In the genomic region with DNA sequence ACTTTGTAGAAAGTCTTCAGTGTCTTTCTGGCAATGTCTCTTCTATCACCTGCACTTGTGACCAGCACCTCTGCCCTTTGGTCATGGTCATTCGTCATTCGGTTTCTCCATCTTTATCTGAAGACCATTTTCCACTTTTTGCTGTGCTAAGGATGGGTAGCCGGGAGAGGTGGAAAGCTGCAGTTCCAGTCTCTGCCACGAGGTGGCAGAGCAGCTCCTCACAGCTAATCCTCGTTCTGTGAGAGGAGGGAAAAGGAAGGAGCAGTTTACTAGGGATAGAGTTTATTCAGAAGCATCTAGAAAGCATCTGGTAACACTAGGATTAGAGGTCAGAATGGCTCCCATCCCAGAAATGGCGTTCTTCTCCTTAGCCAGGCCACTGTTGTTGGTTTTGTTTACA, we compare ENCODE assay signal across 10 mouse cellular contexts. TPM values are rescaled to one million over a fixed set of nuclear protein-coding genes. Genes with fewer than 3 reads are reported as not detected.
DNase-seq lines count a peak whose midpoint lies in the region; ATAC-seq and TF ChIP-seq lines count a peak whose summit lies in the region.
"Had no signal": no experiment of that assay in that cellular context is flagged by ENCODE, and none has a peak within 500 bp of the region (broad histone marks: within the 10 kb centered on the region; RNA-seq: fewer than 3 reads in every experiment).

No protein-coding gene starts in this region.

- H3K4me1 ChIP-seq in liver, embryonic 12.5 days, result no peaks in the 10 kb centered on the region; the same call in 1 of the 2 replicates
- H3K4me1 ChIP-seq in forebrain, embryonic 14.5 days (ENCODE audit: control insufficient read depth, insufficient read depth, low read length), result no peaks in the 10 kb centered on the region
- H3K4me1 ChIP-seq in hindbrain, embryonic 16.5 days (ENCODE audit: control insufficient read depth, insufficient read depth, low read depth, low read length), result no peaks in the 10 kb centered on the region
- H3K4me1 ChIP-seq in midbrain, postnatal 0 days (ENCODE audit: insufficient read depth, low read length), result no peaks in the 10 kb centered on the region
- H3K4me1 ChIP-seq: embryonic facial prominence, embryonic 12.5 days; neural tube, embryonic 13.5 days had no signal

- peak; percentile 99 for TF ChIP-seq CTCF in midbrain, postnatal 0 days (IDR thresholded peaks at IDR 0.05)

- DNase-seq in liver, result peak; percentile 79
- DNase-seq in cerebellum, adult 11 months, result peak; percentile 74
- peak; percentile 88 for DNase-seq in forebrain, embryonic 14.5 days (ENCODE audit: low spot score)
- peak; percentile 69 to 75 for DNase-seq in left cerebral cortex, postnatal 36 days (ENCODE audit: low spot score in 2 of 2)
- peak; percentile 84 for DNase-seq in midbrain, postnatal 0 days (ENCODE audit: low spot score)
- peak; percentile 72 for DNase-seq in splenic B cell, adult 2 months (ENCODE audit: low read depth, low spot score)

- no peak overlapping the region for H3K9ac ChIP-seq in liver, embryonic 12.5 days
- H3K9ac ChIP-seq in forebrain, embryonic 14.5 days (ENCODE audit: low read length), result no peak overlapping the region
- no peak overlapping the region for H3K9ac ChIP-seq in hindbrain, embryonic 16.5 days (ENCODE audit: low read depth, low read length)
- H3K9ac ChIP-seq in midbrain, postnatal 0 days (replicated peaks; ENCODE audit: low read length, poor library complexity, severe bottlenecking), result no peak overlapping the region
- H3K9ac ChIP-seq: embryonic facial prominence, embryonic 12.5 days; neural tube, embryonic 13.5 days had no signal

- H3K27me3 ChIP-seq in liver, embryonic 12.5 days (replicated peaks), result no peaks in the 10 kb centered on the region
- no peaks in the 10 kb centered on the region for H3K27me3 ChIP-seq in forebrain, embryonic 14.5 days (replicated peaks; ENCODE audit: control insufficient read depth, insufficient read depth, low read length)
- H3K27me3 ChIP-seq in hindbrain, embryonic 16.5 days (replicated peaks; ENCODE audit: control insufficient read depth, insufficient read depth, low read length), result no peaks in the 10 kb centered on the region
- no peaks in the 10 kb centered on the region for H3K27me3 ChIP-seq in midbrain, postnatal 0 days (ENCODE audit: insufficient read depth, low read length)
- H3K27me3 ChIP-seq in splenic B cell, adult 2 months (ENCODE audit: control insufficient read depth, insufficient read depth, low read length, poor library complexity, severe bottlenecking), result no peaks in the 10 kb centered on the region
- H3K27me3 ChIP-seq: embryonic facial prominence, embryonic 12.5 days; neural tube, embryonic 13.5 days had no signal

- no peak for ATAC-seq in liver, embryonic 12.5 days
- peak; percentile 54; the same call in 1 of the 2 replicates for ATAC-seq in forebrain, embryonic 14.5 days
- 0 out of 2 replicates have a peak, but pooled peaks have one; percentile 53 for ATAC-seq in hindbrain, embryonic 16.5 days
- ATAC-seq in midbrain, postnatal 0 days (ENCODE audit: low FRiP score), result 0 out of 2 replicates have a peak, but pooled peaks have one; percentile 35

- WGBS in liver, embryonic 12.5 days (ENCODE audit: insufficient replicate concordance), result 22% methylated on average over 6 of the region's 6 CpGs
- WGBS in forebrain, embryonic 14.5 days, result 24% methylated on average over 6 of the region's 6 CpGs
- 18% methylated on average over 6 of the region's 6 CpGs for WGBS in hindbrain, embryonic 16.5 days
- WGBS in midbrain, postnatal 0 days, result 19% methylated on average over 6 of the region's 6 CpGs

- peaks cover 52% of the 10 kb centered on the region for H3K36me3 ChIP-seq in liver, embryonic 12.5 days
- H3K36me3 ChIP-seq in forebrain, embryonic 14.5 days (ENCODE audit: control insufficient read depth, insufficient read depth, low read length), result peaks cover 38% of the 10 kb centered on the region
- H3K36me3 ChIP-seq in hindbrain, embryonic 16.5 days (ENCODE audit: control insufficient read depth, insufficient read depth, low read length), result peaks cover 11% of the 10 kb centered on the region
- peaks cover 29% of the 10 kb centered on the region for H3K36me3 ChIP-seq in midbrain, postnatal 0 days (ENCODE audit: insufficient read depth, low read length)
- peaks cover 4% of the 10 kb centered on the region for H3K36me3 ChIP-seq in splenic B cell, adult 2 months (ENCODE audit: control insufficient read depth, insufficient read depth, low read length, poor library complexity, severe bottlenecking)

- no peak overlapping the region for H3K27ac ChIP-seq in liver, embryonic 12.5 days
- H3K27ac ChIP-seq in forebrain, embryonic 14.5 days (ENCODE audit: low read depth, low read length), result no peak overlapping the region
- H3K27ac ChIP-seq in hindbrain, embryonic 16.5 days (ENCODE audit: low read depth, low read length), result no peak overlapping the region
- no peak overlapping the region for H3K27ac ChIP-seq in midbrain, postnatal 0 days (ENCODE audit: low read depth, low read length)
- H3K27ac ChIP-seq: embryonic facial prominence, embryonic 12.5 days; neural tube, embryonic 13.5 days had no signal

- intact Hi-C loops in left cerebral cortex, postnatal 36 days (cut with DNase I), result no loop called here

- no peaks in the 10 kb centered on the region for H3K9me3 ChIP-seq in liver, embryonic 12.5 days (replicated peaks)
- no peaks in the 10 kb centered on the region for H3K9me3 ChIP-seq in forebrain, embryonic 14.5 days (replicated peaks; ENCODE audit: control insufficient read depth, low read length)
- H3K9me3 ChIP-seq in hindbrain, embryonic 16.5 days (ENCODE audit: control insufficient read depth, low read length), result no peaks in the 10 kb centered on the region
- H3K9me3 ChIP-seq in midbrain, postnatal 0 days (ENCODE audit: low read length), result no peaks in the 10 kb centered on the region
- H3K9me3 ChIP-seq: embryonic facial prominence, embryonic 12.5 days; neural tube, embryonic 13.5 days had no signal

- H3K4me3 ChIP-seq in liver, embryonic 12.5 days, result no peak overlapping the region
- H3K4me3 ChIP-seq in forebrain, embryonic 14.5 days (ENCODE audit: low read depth, low read length), result no peak overlapping the region
- no peak overlapping the region for H3K4me3 ChIP-seq in hindbrain, embryonic 16.5 days (ENCODE audit: low read length)
- no peak overlapping the region for H3K4me3 ChIP-seq in midbrain, postnatal 0 days (ENCODE audit: low read depth, low read length)
- H3K4me3 ChIP-seq: embryonic facial prominence, embryonic 12.5 days; neural tube, embryonic 13.5 days had no signal

- H3K4me2 ChIP-seq in liver, embryonic 12.5 days, result no peak overlapping the region
- H3K4me2 ChIP-seq in forebrain, embryonic 14.5 days (ENCODE audit: low read length), result no peak overlapping the region
- H3K4me2 ChIP-seq in hindbrain, embryonic 16.5 days (ENCODE audit: low read length), result no peak overlapping the region
- H3K4me2 ChIP-seq in midbrain, postnatal 0 days (ENCODE audit: low read depth, low read length, poor library complexity, severe bottlenecking), result no peak overlapping the region
- H3K4me2 ChIP-seq: embryonic facial prominence, embryonic 12.5 days; neural tube, embryonic 13.5 days had no signal

RNA-seq across cellular contexts. Expression of gene Rnf8, which starts 11.3 kb away (rescaled TPM):
- polyA plus RNA-seq in liver, embryonic 12.5 days (2016; fragmentation: Nextera tagmentation; extraction: Ambion mirVana), result 54.3 and 60.4 TPM in 2 replicates
- polyA plus RNA-seq in forebrain, embryonic 14.5 days (2014; fragmentation: Nextera tagmentation; extraction: Ambion mirVana), result 89.7 and 96.7 TPM in 2 replicates
- polyA plus RNA-seq in hindbrain, embryonic 16.5 days (2015; fragmentation: Nextera tagmentation; extraction: Ambion mirVana), result 82.0 and 82.5 TPM in 2 replicates
- total RNA-seq in left cerebral cortex, postnatal 36 days (2021), result 10 to 100 TPM; 59.2 to 72.7 TPM
- total RNA-seq in midbrain, postnatal 0 days (2014; rRNA removed), result 21.9 and 47.2 TPM in 2 replicates
- 74.3 and 75.3 TPM in 2 replicates for polyA plus RNA-seq in midbrain, postnatal 0 days (2015; fragmentation: Nextera tagmentation; extraction: Ambion mirVana)

RNA-seq across cellular contexts. Expression of gene Gm28043, which starts 11.4 kb away (rescaled TPM):
- 1.6 and 1.7 TPM in 2 replicates for polyA plus RNA-seq in liver, embryonic 12.5 days (2016; fragmentation: Nextera tagmentation; extraction: Ambion mirVana)
- 1.9 and 2.4 TPM in 2 replicates for polyA plus RNA-seq in forebrain, embryonic 14.5 days (2014; fragmentation: Nextera tagmentation; extraction: Ambion mirVana)
- 1.8 and 2.3 TPM in 2 replicates for polyA plus RNA-seq in hindbrain, embryonic 16.5 days (2015; fragmentation: Nextera tagmentation; extraction: Ambion mirVana)
- 1 to 10 TPM; 3.2 to 5.4 TPM for total RNA-seq in left cerebral cortex, postnatal 36 days (2021)
- total RNA-seq in midbrain, postnatal 0 days (2014; rRNA removed), result 3.8 and 6.7 TPM in 2 replicates
- polyA plus RNA-seq in midbrain, postnatal 0 days (2015; fragmentation: Nextera tagmentation; extraction: Ambion mirVana), result 1.2 and 1.7 TPM in 2 replicates

RNA-seq across cellular contexts. Expression of gene Tmem217, which starts 51.1 kb away (rescaled TPM):
- polyA plus RNA-seq in liver, embryonic 12.5 days (2016; fragmentation: Nextera tagmentation; extraction: Ambion mirVana), result 0.67 and 0.68 TPM in 2 replicates
- 0.25 TPM in 1 of 2 replicates, not detected in the other for polyA plus RNA-seq in forebrain, embryonic 14.5 days (2014; fragmentation: Nextera tagmentation; extraction: Ambion mirVana)
- polyA plus RNA-seq in hindbrain, embryonic 16.5 days (2015; fragmentation: Nextera tagmentation; extraction: Ambion mirVana), result 0.76 and 1.0 TPM in 2 replicates
- not detected for total RNA-seq in left cerebral cortex, postnatal 36 days (2021)
- total RNA-seq in midbrain, postnatal 0 days (2014; rRNA removed), result not detected in 2 replicates
- 0.71 and 0.84 TPM in 2 replicates for polyA plus RNA-seq in midbrain, postnatal 0 days (2015; fragmentation: Nextera tagmentation; extraction: Ambion mirVana)

RNA-seq across cellular contexts. Expression of gene Tbc1d22b, which starts 53.7 kb away (rescaled TPM):
- polyA plus RNA-seq in liver, embryonic 12.5 days (2016; fragmentation: Nextera tagmentation; extraction: Ambion mirVana), result 7.4 and 7.9 TPM in 2 replicates
- polyA plus RNA-seq in forebrain, embryonic 14.5 days (2014; fragmentation: Nextera tagmentation; extraction: Ambion mirVana), result 18.4 and 21.3 TPM in 2 replicates
- 26.5 and 33.2 TPM in 2 replicates for polyA plus RNA-seq in hindbrain, embryonic 16.5 days (2015; fragmentation: Nextera tagmentation; extraction: Ambion mirVana)
- total RNA-seq in left cerebral cortex, postnatal 36 days (2021), result 10 to 100 TPM; 43.2 to 45.2 TPM
- total RNA-seq in midbrain, postnatal 0 days (2014; rRNA removed), result 47.3 and 52.0 TPM in 2 replicates
- 30.7 and 31.7 TPM in 2 replicates for polyA plus RNA-seq in midbrain, postnatal 0 days (2015; fragmentation: Nextera tagmentation; extraction: Ambion mirVana)

RNA-seq across cellular contexts. Expression of gene Gm17657, which starts 53.8 kb away (rescaled TPM):
- not detected in 2 replicates for polyA plus RNA-seq in liver, embryonic 12.5 days (2016; fragmentation: Nextera tagmentation; extraction: Ambion mirVana)
- polyA plus RNA-seq in forebrain, embryonic 14.5 days (2014; fragmentation: Nextera tagmentation; extraction: Ambion mirVana), result not detected in 2 replicates
- polyA plus RNA-seq in hindbrain, embryonic 16.5 days (2015; fragmentation: Nextera tagmentation; extraction: Ambion mirVana), result not detected in 2 replicates
- not detected for total RNA-seq in left cerebral cortex, postnatal 36 days (2021)
- not detected in 2 replicates for total RNA-seq in midbrain, postnatal 0 days (2014; rRNA removed)
- not detected in 2 replicates for polyA plus RNA-seq in midbrain, postnatal 0 days (2015; fragmentation: Nextera tagmentation; extraction: Ambion mirVana)
- polyA plus RNA-seq: embryonic facial prominence, embryonic 12.5 days; neural tube, embryonic 13.5 days had no signal
